Mouse (Mus musculus) heart, adult 18-20 months (tissue): ENCODE measurements around the gene Srm. TPM values are rescaled to one million over a fixed set of nuclear protein-coding genes. Genes with fewer than 3 reads are reported as not detected.

ENCODE experiments used
- DNase-seq, 2 experiments: peaks; one replicate each; pipeline ENCODE4 v3.0.0; 2021 to 2022; ENCODE audit warnings: mixed read lengths in 1 of 2
- total RNA-seq, 2 experiments: library from RNA; stranded (reverse); gene quantifications; 2 replicates each; pipeline ENCODE4 v1.2.3; 2021

The Srm gene
- total RNA-seq, 2 experiments from 2014 or later, result 14.7 TPM

GRCm38 (mm10) chr4:148633395-148634061, 42.2 kb downstream of the Srm start:
- no peak for DNase-seq

GRCm38 (mm10) chr4:148635309-148635708, 44.0 kb downstream of the Srm start:
- DNase-seq, result no peak

DNA sequence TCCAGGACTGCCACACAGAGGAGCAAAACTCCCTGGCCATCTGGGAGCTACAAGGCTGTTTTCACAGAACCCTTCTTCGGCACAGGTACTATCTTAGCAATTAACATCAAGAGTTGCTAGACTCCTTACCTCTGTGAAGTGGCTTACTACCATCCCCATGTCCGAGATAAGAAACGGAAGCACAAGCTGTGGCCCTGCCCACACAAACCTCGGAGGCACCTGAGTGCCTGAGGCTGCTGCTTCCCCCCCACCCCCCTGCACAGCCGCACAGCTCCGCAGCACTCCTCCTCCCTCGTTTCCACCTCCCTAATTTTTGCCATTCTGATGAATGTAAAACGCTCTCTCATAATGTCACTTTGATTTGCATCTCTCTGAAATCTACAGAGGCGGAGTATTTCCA, 47.0 kb downstream of the Srm start:
- DNase-seq, result no peak

- DNase-seq, result no peak
Measured at GRCm38 (mm10) chr4:148639455-148639854, 48.2 kb downstream of the Srm start.

- no peak for DNase-seq
Measured at GRCm38 (mm10) chr4:148641121-148641520, 49.8 kb downstream of the Srm start.

GRCm38 (mm10) chr4:148643291-148644156, 52.2 kb downstream of the Srm start, which contains the start of gene Gm572:
TSS of gene Gm572 (plus strand) at chr4:148643317.
- DNase-seq, result no peak

DNA sequence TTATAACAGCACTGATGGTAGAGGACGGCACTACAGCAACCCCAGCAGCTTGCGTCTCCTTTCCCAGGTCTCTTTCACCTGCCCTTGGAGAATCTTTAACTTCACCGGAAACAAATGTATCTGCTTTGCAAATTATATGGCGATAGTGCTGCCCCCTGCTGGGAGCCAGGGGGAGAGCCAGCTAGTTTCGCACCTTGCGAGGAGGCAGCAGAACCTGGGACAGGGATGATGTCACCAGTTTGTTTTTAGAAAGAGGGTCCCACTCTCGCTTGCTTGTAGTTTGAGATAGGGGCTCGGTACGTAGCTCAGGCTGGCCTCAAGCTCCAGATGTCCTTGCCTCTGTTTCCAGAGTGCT, 52.8 kb downstream of the Srm start:
- DNase-seq, result peak; percentile 42 to 71

Other genes starting within 250 kb of the Srm start
- gene Ubiad1, start 146.7 kb upstream of the Srm start, total RNA-seq, result 10 to 100 TPM; 17.6 to 18.7 TPM
- gene Mtor, start 142.9 kb upstream of the Srm start, total RNA-seq, result 10 to 100 TPM; 49.8 to 51.4 TPM
- gene Angptl7, start 91.0 kb upstream of the Srm start, total RNA-seq, result 1 to 10 TPM; 1.2 to 2.0 TPM
- 10 to 100 TPM; 33.7 to 39.3 TPM for gene Exosc10, start 33.1 kb upstream of the Srm start, total RNA-seq
- under 1 TPM in 1 of 2 experiments, not detected in 1; 0.13 TPM for gene Masp2, start 11.1 kb downstream of the Srm start, total RNA-seq
- gene Tardbp, start 35.5 kb downstream of the Srm start, total RNA-seq, result 100 to 1,000 TPM; 125 to 126 TPM
- 1 to 10 TPM; 5.8 to 6.1 TPM for gene Gm572, start 51.8 kb downstream of the Srm start, total RNA-seq
- 10 to 100 TPM; 35.9 to 41.1 TPM for gene Casz1, start 212.9 kb downstream of the Srm start, total RNA-seq